18 mouse cellular contexts compared by ENCODE assay signal in genomic region chr16:63229135-63229534, GRCm38 (mm10).
DNase-seq lines count a peak whose midpoint lies in the region; ATAC-seq lines count a peak whose summit lies in the region.
"Had no signal": no experiment of that assay in that cellular context is flagged by ENCODE, and none has a peak within 500 bp of the region (broad histone marks: within the 10 kb centered on the region; RNA-seq: fewer than 3 reads in every experiment).

No protein-coding gene starts in this region.

- no peak overlapping the region for H3K27ac ChIP-seq in forebrain, embryonic 14.5 days (ENCODE audit: low read depth, low read length)
- H3K27ac ChIP-seq in forebrain, embryonic 16.5 days (ENCODE audit: low read length) = no peak overlapping the region
- H3K27ac ChIP-seq: embryonic facial prominence, embryonic 12.5 days; forebrain, embryonic 10.5 days; gastrocnemius, adult 2 months; hindbrain, embryonic 14.5 days had no signal

- WGBS in forebrain, embryonic 14.5 days = 33% methylated on average over 1 of the region's 1 CpGs
- 13% methylated on average over 1 of the region's 1 CpGs for WGBS in forebrain, embryonic 16.5 days

- no peak for ATAC-seq in forebrain, embryonic 14.5 days
- no peak for ATAC-seq in forebrain, embryonic 16.5 days

- no peaks in the 10 kb centered on the region for H3K27me3 ChIP-seq in forebrain, embryonic 14.5 days (replicated peaks; ENCODE audit: control insufficient read depth, insufficient read depth, low read length)
- no peaks in the 10 kb centered on the region for H3K27me3 ChIP-seq in forebrain, embryonic 16.5 days (replicated peaks; ENCODE audit: control insufficient read depth, insufficient read depth, low read length)
- H3K27me3 ChIP-seq: embryonic facial prominence, embryonic 12.5 days; lung, embryonic 15.5 days had no signal

- H3K36me3 ChIP-seq in forebrain, embryonic 14.5 days (ENCODE audit: control insufficient read depth, insufficient read depth, low read length) = no peaks in the 10 kb centered on the region
- no peaks in the 10 kb centered on the region for H3K36me3 ChIP-seq in forebrain, embryonic 16.5 days (ENCODE audit: control insufficient read depth, insufficient read depth)
- H3K36me3 ChIP-seq: embryonic facial prominence, embryonic 12.5 days; forebrain, embryonic 10.5 days; lung, embryonic 15.5 days had no signal

- H3K4me3 ChIP-seq in forebrain, embryonic 14.5 days (ENCODE audit: low read depth, low read length) = no peak overlapping the region
- no peak overlapping the region for H3K4me3 ChIP-seq in forebrain, embryonic 16.5 days (replicated peaks; ENCODE audit: low read length)
- H3K4me3 ChIP-seq: embryonic facial prominence, embryonic 12.5 days; forebrain, embryonic 10.5 days; gastrocnemius, adult 2 months; lung, embryonic 15.5 days had no signal

- DNase-seq in forebrain, embryonic 14.5 days (ENCODE audit: low spot score) = peak; percentile 20
- DNase-seq in layer of hippocampus, postnatal 10 days (ENCODE audit: low spot score in 2 of 2) = peak; percentile 10 to 23
- no peak for DNase-seq in layer of hippocampus, adult 9-10 months (ENCODE audit: low spot score)
- DNase-seq in right cerebral cortex, postnatal 14 days = peak; percentile 5
- no peak for DNase-seq in right cerebral cortex, postnatal 36 days (ENCODE audit: low spot score in 2 of 2)
- no peak for DNase-seq in spleen, postnatal 4 days (ENCODE audit: low spot score in 2 of 2)
- DNase-seq: B cell, adult 2 months; cerebellum, adult 18-20 months; gastrocnemius, adult 2 months; heart, adult 11 months; kidney, adult 18-20 months; liver; thymus, postnatal 4 days had no signal

- no peak overlapping the region for H3K4me2 ChIP-seq in forebrain, embryonic 14.5 days (ENCODE audit: low read length)
- H3K4me2 ChIP-seq in forebrain, embryonic 16.5 days (ENCODE audit: low read length) = no peak overlapping the region
- H3K4me2 ChIP-seq: embryonic facial prominence, embryonic 12.5 days; hindbrain, embryonic 14.5 days; lung, embryonic 15.5 days had no signal

- H3K9me3 ChIP-seq in forebrain, embryonic 14.5 days (replicated peaks; ENCODE audit: control insufficient read depth, low read length) = no peaks in the 10 kb centered on the region
- H3K9me3 ChIP-seq in forebrain, embryonic 16.5 days (ENCODE audit: control insufficient read depth, low read length) = no peaks in the 10 kb centered on the region
- H3K9me3 ChIP-seq: embryonic facial prominence, embryonic 12.5 days; forebrain, embryonic 10.5 days; lung, embryonic 15.5 days had no signal

- no peaks in the 10 kb centered on the region for H3K4me1 ChIP-seq in forebrain, embryonic 14.5 days (ENCODE audit: control insufficient read depth, insufficient read depth, low read length)
- H3K4me1 ChIP-seq in forebrain, embryonic 16.5 days (replicated peaks; ENCODE audit: control insufficient read depth, insufficient read depth, low read length) = no peaks in the 10 kb centered on the region
- H3K4me1 ChIP-seq: embryonic facial prominence, embryonic 12.5 days had no signal

- no peak overlapping the region for H3K9ac ChIP-seq in forebrain, embryonic 14.5 days (ENCODE audit: low read length)
- no peak overlapping the region for H3K9ac ChIP-seq in forebrain, embryonic 16.5 days (replicated peaks; ENCODE audit: low read depth, low read length)
- H3K9ac ChIP-seq: embryonic facial prominence, embryonic 12.5 days; hindbrain, embryonic 14.5 days; lung, embryonic 15.5 days had no signal

Comparison
In these comparisons a context has a peak if more than half of its experiments do, and no peak if none do; other contexts are left out.
1. DNase-seq: peak in forebrain, embryonic 14.5 days (single experiment), layer of hippocampus, postnatal 10 days (2 of 2) and right cerebral cortex, postnatal 14 days (single experiment); none in layer of hippocampus, adult 9-10 months (single experiment), right cerebral cortex, postnatal 36 days (0 of 2) and spleen, postnatal 4 days (0 of 2).